Mouse (Mus musculus) kidney, embryonic 15.5 days (tissue): ENCODE measurements around the gene Slc25a12. TPM values are rescaled to one million over a fixed set of nuclear protein-coding genes. Genes with fewer than 3 reads are reported as not detected.

Experiments
- ATAC-seq: fragments of 200-750 bp; cut with Nextera tagmentation; replicated peaks from 2 replicates; pipeline ENCODE4 v1.8.0; 2017; ENCODE audit warnings: moderate TSS enrichment; ENCODE audit not compliant: low FRiP score
- H3K27ac ChIP-seq: fragments of 300-500 bp; sonication (generic); 2 replicates; pipeline ENCODE4 v1.5.1; 2015; ENCODE audit warnings: mild to moderate bottlenecking, inconsistent platforms
- H3K27me3 ChIP-seq: fragments of 300-500 bp; sonication (generic); 2 replicates; pipeline ENCODE4 v1.6.1; 2015; ENCODE audit warnings: inconsistent platforms
- H3K36me3 ChIP-seq: fragments of 300-500 bp; sonication (generic); 2 replicates; pipeline ENCODE4 v1.6.1; 2015; ENCODE audit warnings: inconsistent platforms
- H3K4me1 ChIP-seq: fragments of 300-500 bp; sonication (generic); 2 replicates; pipeline ENCODE4 v1.6.1; 2015; ENCODE audit warnings: inconsistent platforms
- H3K4me2 ChIP-seq: fragments of 300-500 bp; sonication (generic); 2 replicates; pipeline ENCODE4 v1.6.1; 2015; ENCODE audit warnings: moderate library complexity, mild to moderate bottlenecking, inconsistent platforms
- H3K4me3 ChIP-seq: fragments of 300-500 bp; sonication (generic); replicated peaks from 2 replicates; pipeline ENCODE4 v1.5.1; 2015; ENCODE audit warnings: mild to moderate bottlenecking, inconsistent platforms
- H3K9ac ChIP-seq: fragments of 300-500 bp; sonication (generic); 2 replicates; pipeline ENCODE4 v1.6.1; 2015; ENCODE audit warnings: mild to moderate bottlenecking, inconsistent platforms
- H3K9me3 ChIP-seq: fragments of 300-500 bp; sonication (generic); replicated peaks from 2 replicates; pipeline ENCODE4 v1.6.1; 2016; ENCODE audit warnings: inconsistent platforms
- WGBS: fragments of 180-500 bp; shearing (Covaris S2); methylation state at CpG from one replicate; pipeline ENCODE4 v1.1.7; 2015; ENCODE audit warnings: mixed read lengths; 5-methylcytosine and 5-hydroxymethylcytosine counted together
- polyA plus RNA-seq: library from polyadenylated mRNA; unstranded; fragments of >200 nt; fragmentation: Nextera tagmentation; extraction: Ambion mirVana; gene quantifications from 2 replicates; pipeline ENCODE4 v1.2.1, GENCODE M21; 2015

Gene Slc25a12
- polyA plus RNA-seq, 1 experiment from 2014 or later, result 37.8 TPM

GRCm38 (mm10) chr2:71371790-71372189 lies 4.2 kb upstream of the Slc25a12 start:
- WGBS, result 73% methylated on average over 5 of the region's 5 CpGs
- Histone ChIP-seq H3K27ac (no peak overlapping the region), H3K4me2 (no peak overlapping the region), H3K4me1 (peaks cover 7% of the 10 kb centered on the region), H3K9me3 (no peaks in the 10 kb centered on the region), H3K9ac (no peak overlapping the region), H3K36me3 (no peaks in the 10 kb centered on the region), H3K4me3 (no peak overlapping the region), H3K27me3 (no peaks in the 10 kb centered on the region)
- no peak for ATAC-seq

GRCm38 (mm10) chr2:71368086-71368485 lies 537 bp upstream of the Slc25a12 start:
- H3K36me3 ChIP-seq, result no peaks in the 10 kb centered on the region
- peak overlapping the region; percentile 69 for H3K4me2 ChIP-seq
- no peaks in the 10 kb centered on the region for H3K9me3 ChIP-seq
- no peak for ATAC-seq
- H3K4me3 ChIP-seq, result peak overlapping the region; percentile 85
- peaks cover 15% of the 10 kb centered on the region for H3K4me1 ChIP-seq
- H3K27ac ChIP-seq, result no peak overlapping the region
- no peaks in the 10 kb centered on the region for H3K27me3 ChIP-seq
- 31% methylated on average over 8 of the region's 8 CpGs for WGBS
- no peak overlapping the region for H3K9ac ChIP-seq

GRCm38 (mm10) chr2:71366618-71367124 lies 878 bp downstream of the Slc25a12 start:
- 0 out of 2 replicates have a peak, but pooled peaks have one; percentile 1 for ATAC-seq
- peaks cover 2% of the 10 kb centered on the region; the same call in 1 of the 2 replicates for H3K36me3 ChIP-seq
- H3K27ac ChIP-seq, result peak overlapping the region; percentile 87
- H3K4me3 ChIP-seq, result peak overlapping the region; percentile 85
- no peaks in the 10 kb centered on the region for H3K9me3 ChIP-seq
- peak overlapping the region; percentile 71 for H3K9ac ChIP-seq
- peak overlapping the region; percentile 69 for H3K4me2 ChIP-seq
- peaks cover 15% of the 10 kb centered on the region for H3K4me1 ChIP-seq
- WGBS, result 12% methylated on average over 9 of the region's 9 CpGs
- no peaks in the 10 kb centered on the region for H3K27me3 ChIP-seq

DNA sequence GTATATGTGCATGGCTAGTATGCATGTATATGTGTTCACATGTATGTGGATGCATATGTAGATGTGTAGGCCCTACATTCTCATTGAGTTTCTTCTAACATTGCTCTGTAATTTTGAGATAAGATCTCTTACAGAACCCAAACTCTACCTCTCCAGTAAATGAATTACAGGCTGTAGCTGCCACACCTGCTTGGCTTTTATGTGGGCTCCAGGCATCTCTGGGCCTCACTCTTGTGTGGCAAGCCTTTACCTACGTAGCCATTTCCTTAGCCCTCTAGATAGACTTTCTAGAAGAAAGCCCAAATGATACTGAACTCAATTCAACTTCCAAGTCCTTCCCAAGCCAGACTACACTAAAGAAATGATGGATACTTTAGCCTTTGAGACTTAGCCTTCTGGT lies 7.4 kb downstream of the Slc25a12 start:
- WGBS, result 74% methylated on average over 1 of the region's 1 CpGs
- peak overlapping the region; percentile 51; the same call in 1 of the 2 replicates for H3K27ac ChIP-seq
- 0 out of 2 replicates have a peak, but pooled peaks cover 3% of the 10 kb centered on the region for H3K4me1 ChIP-seq
- ATAC-seq, result no peak
- H3K36me3 ChIP-seq, result peaks cover 6% of the 10 kb centered on the region
- no peaks in the 10 kb centered on the region for H3K9me3 ChIP-seq
- no peak overlapping the region for H3K4me2 ChIP-seq
- no peaks in the 10 kb centered on the region for H3K27me3 ChIP-seq
- H3K4me3 ChIP-seq, result no peak overlapping the region
- no peak overlapping the region for H3K9ac ChIP-seq

- Histone ChIP-seq H3K9ac (no peak overlapping the region), H3K4me3 (no peak overlapping the region), H3K36me3 (peaks cover 6% of the 10 kb centered on the region), H3K27ac (no peak overlapping the region), H3K9me3 (no peaks in the 10 kb centered on the region), H3K4me1 (peaks cover 17% of the 10 kb centered on the region), H3K27me3 (no peaks in the 10 kb centered on the region), H3K4me2 (no peak overlapping the region)
- WGBS, result 87% methylated on average over 5 of the region's 5 CpGs
- no peak for ATAC-seq
These were observed 9.2 kb downstream of the Slc25a12 start for GRCm38 (mm10) chr2:71358347-71358746.

GRCm38 (mm10) chr2:71354055-71354425 lies 13.5 kb downstream of the Slc25a12 start:
- 34% methylated on average over 5 of the region's 5 CpGs for WGBS
- no peak overlapping the region for H3K4me3 ChIP-seq
- peaks cover 24% of the 10 kb centered on the region for H3K4me1 ChIP-seq
- ATAC-seq, result peak; percentile 43
- peak overlapping the region; percentile 85 for H3K27ac ChIP-seq
- no peaks in the 10 kb centered on the region for H3K9me3 ChIP-seq
- H3K27me3 ChIP-seq, result no peaks in the 10 kb centered on the region
- H3K36me3 ChIP-seq, result no peaks in the 10 kb centered on the region
- H3K9ac ChIP-seq, result no peak overlapping the region
- H3K4me2 ChIP-seq, result peak overlapping the region; percentile 24

- H3K4me3 ChIP-seq, result no peak overlapping the region
- no peaks in the 10 kb centered on the region for H3K36me3 ChIP-seq
- H3K4me1 ChIP-seq, result peaks cover 24% of the 10 kb centered on the region
- H3K4me2 ChIP-seq, result peak overlapping the region; percentile 24
- peak overlapping the region; percentile 85 for H3K27ac ChIP-seq
- H3K9me3 ChIP-seq, result no peaks in the 10 kb centered on the region
- H3K9ac ChIP-seq, result no peak overlapping the region
- peak; percentile 81 for ATAC-seq
- no peaks in the 10 kb centered on the region for H3K27me3 ChIP-seq
- 27% methylated on average over 10 of the region's 10 CpGs for WGBS
These were observed 14.1 kb downstream of the Slc25a12 start for GRCm38 (mm10) chr2:71353306-71354054.

GRCm38 (mm10) chr2:71351727-71351987 lies 15.9 kb downstream of the Slc25a12 start:
- Histone ChIP-seq H3K27me3 (no peaks in the 10 kb centered on the region), H3K4me2 (no peak overlapping the region), H3K4me3 (no peak overlapping the region), H3K4me1 (peaks cover 28% of the 10 kb centered on the region), H3K9me3 (no peaks in the 10 kb centered on the region), H3K9ac (no peak overlapping the region), H3K27ac (no peak overlapping the region), H3K36me3 (no peaks in the 10 kb centered on the region)
- ATAC-seq, result no peak
- WGBS, result 72% methylated on average over 3 of the region's 3 CpGs

- Histone ChIP-seq H3K4me3 (no peak overlapping the region), H3K4me2 (no peak overlapping the region), H3K9me3 (no peaks in the 10 kb centered on the region), H3K36me3 (no peaks in the 10 kb centered on the region), H3K4me1 (peaks cover 27% of the 10 kb centered on the region), H3K27ac (no peak overlapping the region), H3K27me3 (no peaks in the 10 kb centered on the region), H3K9ac (no peak overlapping the region)
- no peak for ATAC-seq
- WGBS, result 89% methylated on average over 11 of the region's 11 CpGs
These were observed 16.4 kb downstream of the Slc25a12 start for GRCm38 (mm10) chr2:71350904-71351726.

- no peaks in the 10 kb centered on the region for H3K36me3 ChIP-seq
- ATAC-seq, result no peak; the same call in 1 of the 2 replicates
- WGBS, result 40% methylated on average over 7 of the region's 7 CpGs
- no peak overlapping the region for H3K4me2 ChIP-seq
- H3K4me3 ChIP-seq, result no peak overlapping the region
- H3K9ac ChIP-seq, result no peak overlapping the region
- H3K27me3 ChIP-seq, result no peaks in the 10 kb centered on the region
- H3K9me3 ChIP-seq, result no peaks in the 10 kb centered on the region
- peaks cover 25% of the 10 kb centered on the region for H3K4me1 ChIP-seq
- no peak overlapping the region for H3K27ac ChIP-seq
These were observed 17.4 kb downstream of the Slc25a12 start for GRCm38 (mm10) chr2:71350181-71350580.

DNA sequence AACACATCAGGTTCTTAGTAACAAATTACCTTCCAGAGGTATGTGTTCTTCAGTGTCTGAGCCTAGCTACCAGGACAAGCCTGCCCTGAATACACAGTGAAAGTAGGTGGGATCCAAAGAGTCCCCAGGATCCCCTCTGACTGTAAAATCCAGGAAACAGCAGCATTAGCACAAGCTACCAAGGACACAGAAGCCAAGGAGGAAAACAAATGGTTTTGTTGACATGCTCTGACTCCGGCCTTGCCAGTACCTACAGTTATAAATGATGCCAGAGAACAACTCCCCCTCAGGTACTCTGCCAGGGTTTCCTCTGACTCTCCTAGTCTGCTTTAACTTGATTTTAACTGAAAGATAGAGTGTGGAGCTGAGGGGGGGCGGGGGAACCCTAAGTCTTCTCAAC lies 18.0 kb downstream of the Slc25a12 start:
- Histone ChIP-seq H3K4me3 (no peak overlapping the region), H3K27me3 (no peaks in the 10 kb centered on the region), H3K27ac (no peak overlapping the region), H3K4me1 (peaks cover 22% of the 10 kb centered on the region), H3K9ac (no peak overlapping the region), H3K36me3 (no peaks in the 10 kb centered on the region), H3K4me2 (no peak overlapping the region), H3K9me3 (no peaks in the 10 kb centered on the region)
- WGBS, result 56% methylated on average over 2 of the region's 2 CpGs
- ATAC-seq, result no peak
